Mouse (Mus musculus): ENCODE measurements around the gene Lrrc10b. TPM values are rescaled to one million over a fixed set of nuclear protein-coding genes. Genes with fewer than 3 reads are reported as not detected.

Lrrc10b gene
- polyA plus RNA-seq, 1 experiment from 2014 or later, result 0.89 TPM

DNA sequence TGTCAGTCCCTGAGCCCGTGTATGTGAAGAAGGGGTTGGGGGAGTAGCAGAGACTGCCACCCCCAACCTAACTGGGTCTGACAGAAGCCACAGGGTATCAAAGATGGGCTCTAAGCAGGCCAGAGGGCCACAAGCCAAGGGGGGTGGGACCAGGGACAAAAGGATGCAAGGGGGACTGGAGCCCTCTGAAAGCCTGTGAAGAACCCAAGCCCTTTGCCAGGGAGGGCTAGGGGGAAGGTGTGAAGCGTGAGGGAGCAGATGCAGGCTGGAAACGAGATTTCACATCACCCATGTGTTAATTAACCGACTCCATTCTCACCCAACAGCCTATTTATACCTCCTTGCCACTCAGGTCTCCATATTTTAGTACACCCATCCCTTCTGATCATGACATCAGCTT lies 25.4 kb downstream of the Lrrc10b start:
- H3K27me3 ChIP-seq (ENCODE audit: insufficient read depth, low read length), result no peaks in the 10 kb centered on the region
- no peak for ATAC-seq (ENCODE audit: low FRiP score, low TSS enrichment)
- WGBS, result 55% methylated on average over 4 of the region's 4 CpGs
- no peaks in the 10 kb centered on the region for H3K9me3 ChIP-seq (ENCODE audit: low read length)
- no peaks in the 10 kb centered on the region for H3K36me3 ChIP-seq (ENCODE audit: insufficient read depth, low read length)
- no peak overlapping the region for H3K27ac ChIP-seq (ENCODE audit: low read length)
- H3K4me3 ChIP-seq (ENCODE audit: low read length), result no peak overlapping the region
- peaks cover 27% of the 10 kb centered on the region for H3K4me1 ChIP-seq (ENCODE audit: insufficient read depth, low read length)
- no peak overlapping the region for H3K4me2 ChIP-seq (replicated peaks; ENCODE audit: low read depth, low read length)
- no peak overlapping the region for H3K9ac ChIP-seq (replicated peaks; ENCODE audit: low read length)

DNA sequence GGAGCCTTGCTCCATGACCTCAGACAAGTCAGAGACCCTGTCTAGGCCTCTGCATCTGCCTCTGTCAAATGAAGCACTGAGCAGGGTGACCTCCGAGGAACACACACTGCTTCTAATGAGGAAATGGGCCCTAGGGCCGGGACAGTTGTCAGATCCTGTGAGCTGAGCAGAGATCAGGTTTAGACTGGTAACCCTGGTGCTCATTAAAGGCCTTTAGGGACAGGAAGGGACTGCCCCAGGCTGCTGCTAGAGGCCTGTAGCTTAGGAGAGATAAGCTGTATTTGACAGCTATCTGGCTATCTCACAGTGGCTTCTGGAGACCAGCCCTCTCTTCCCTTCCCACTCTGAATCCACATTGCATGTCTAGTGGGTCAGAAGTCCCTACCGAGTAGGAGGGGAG lies 25.9 kb downstream of the Lrrc10b start:
- H3K27ac ChIP-seq (ENCODE audit: low read length), result no peak overlapping the region
- H3K36me3 ChIP-seq (ENCODE audit: insufficient read depth, low read length), result no peaks in the 10 kb centered on the region
- no peak overlapping the region for H3K4me2 ChIP-seq (replicated peaks; ENCODE audit: low read depth, low read length)
- H3K4me1 ChIP-seq (ENCODE audit: insufficient read depth, low read length), result peaks cover 31% of the 10 kb centered on the region
- no peaks in the 10 kb centered on the region for H3K9me3 ChIP-seq (ENCODE audit: low read length)
- WGBS, result 41% methylated on average over 3 of the region's 3 CpGs
- H3K27me3 ChIP-seq (ENCODE audit: insufficient read depth, low read length), result no peaks in the 10 kb centered on the region
- no peak overlapping the region for H3K9ac ChIP-seq (replicated peaks; ENCODE audit: low read length)
- ATAC-seq (ENCODE audit: low FRiP score, low TSS enrichment), result no peak
- no peak overlapping the region for H3K4me3 ChIP-seq (ENCODE audit: low read length)

DNA sequence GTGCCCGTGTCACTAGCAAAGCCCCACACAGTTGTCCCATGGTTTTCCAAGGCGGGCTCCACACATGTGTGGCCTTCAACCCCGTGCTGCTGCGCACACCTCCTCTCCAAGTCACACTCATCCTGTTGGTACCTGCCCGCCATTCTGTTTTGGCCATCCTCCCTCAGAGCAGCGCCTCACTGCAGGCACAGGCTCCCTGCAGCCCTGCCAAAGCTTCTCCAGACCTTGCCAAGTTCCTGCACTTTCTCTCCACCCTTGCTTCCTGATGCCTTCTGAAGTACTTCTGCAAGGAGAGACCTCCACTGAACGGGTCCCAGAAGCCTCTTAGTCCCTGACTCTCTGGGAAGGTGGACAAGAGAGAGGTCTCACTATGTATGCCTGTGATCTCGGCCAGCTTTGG lies 27.9 kb downstream of the Lrrc10b start:
- Histone ChIP-seq H3K4me2 (replicated peaks; ENCODE audit: low read depth, low read length) (no peak overlapping the region), H3K9ac (replicated peaks; ENCODE audit: low read length) (no peak overlapping the region), H3K36me3 (ENCODE audit: insufficient read depth, low read length) (no peaks in the 10 kb centered on the region), H3K27ac (ENCODE audit: low read length) (no peak overlapping the region), H3K4me1 (ENCODE audit: insufficient read depth, low read length) (peaks cover 52% of the 10 kb centered on the region), H3K4me3 (ENCODE audit: low read length) (no peak overlapping the region), H3K27me3 (ENCODE audit: insufficient read depth, low read length) (no peaks in the 10 kb centered on the region), H3K9me3 (ENCODE audit: low read length) (no peaks in the 10 kb centered on the region)
- ATAC-seq (ENCODE audit: low FRiP score, low TSS enrichment), result no peak
- WGBS, result 86% methylated on average over 8 of the region's 8 CpGs

DNA sequence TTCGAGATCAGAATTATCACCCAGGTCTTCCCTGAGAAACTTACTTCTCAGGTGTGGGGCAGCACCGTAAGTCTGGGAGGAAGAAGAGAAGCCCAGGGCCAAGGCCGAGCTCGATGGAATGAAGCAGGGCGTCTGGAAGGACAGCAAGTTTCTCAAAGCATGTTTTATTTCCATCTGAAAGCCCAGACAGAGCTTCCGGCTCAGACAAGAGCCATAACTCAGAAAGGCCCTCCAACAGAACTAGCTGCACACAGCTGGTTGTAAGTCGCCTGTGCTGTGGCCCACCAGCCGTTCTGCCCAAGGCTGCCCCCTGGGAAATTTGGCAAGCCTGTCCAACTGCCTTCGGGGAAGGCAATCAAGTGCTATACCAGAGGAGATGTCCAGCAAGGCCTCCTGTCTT lies 29.8 kb downstream of the Lrrc10b start:
- H3K27me3 ChIP-seq (ENCODE audit: insufficient read depth, low read length), result peaks cover 10% of the 10 kb centered on the region; the same call in 1 of the 2 replicates
- H3K9me3 ChIP-seq (ENCODE audit: low read length), result no peaks in the 10 kb centered on the region
- H3K9ac ChIP-seq (replicated peaks; ENCODE audit: low read length), result no peak overlapping the region
- peak overlapping the region; percentile 63 for H3K27ac ChIP-seq (ENCODE audit: low read length)
- ATAC-seq (ENCODE audit: low FRiP score, low TSS enrichment), result no peak
- no peak overlapping the region for H3K4me3 ChIP-seq (ENCODE audit: low read length)
- no peak overlapping the region for H3K4me2 ChIP-seq (replicated peaks; ENCODE audit: low read depth, low read length)
- WGBS, result 33% methylated on average over 9 of the region's 9 CpGs
- H3K36me3 ChIP-seq (ENCODE audit: insufficient read depth, low read length), result no peaks in the 10 kb centered on the region
- H3K4me1 ChIP-seq (ENCODE audit: insufficient read depth, low read length), result peaks cover 61% of the 10 kb centered on the region

DNA sequence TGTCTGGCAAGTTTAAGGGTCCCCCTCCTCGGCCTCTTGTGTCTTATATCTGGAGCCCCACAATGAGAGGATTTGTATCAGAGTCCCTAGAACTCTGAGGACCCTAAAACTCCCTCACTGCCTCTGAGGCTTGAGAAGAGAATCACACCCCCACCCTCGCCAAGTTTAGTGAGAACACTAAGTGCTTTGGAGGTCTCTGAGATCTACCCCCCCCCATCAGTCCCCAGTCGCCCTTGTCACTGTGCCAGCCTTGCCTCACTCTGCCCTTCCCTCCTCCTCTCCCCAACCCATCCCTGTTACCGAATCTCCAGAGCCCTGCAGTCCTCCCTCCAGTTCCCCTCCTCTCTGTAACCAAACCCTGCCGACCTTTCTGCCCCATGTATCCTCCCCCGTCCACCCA lies 30.5 kb downstream of the Lrrc10b start:
- 30% methylated on average over 6 of the region's 6 CpGs for WGBS
- H3K4me3 ChIP-seq (ENCODE audit: low read length), result no peak overlapping the region
- no peak for ATAC-seq (ENCODE audit: low FRiP score, low TSS enrichment)
- H3K36me3 ChIP-seq (ENCODE audit: insufficient read depth, low read length), result no peaks in the 10 kb centered on the region
- H3K4me2 ChIP-seq (replicated peaks; ENCODE audit: low read depth, low read length), result peak overlapping the region; percentile 41
- 0 out of 2 replicates have a peak overlapping the region, but pooled peaks have one; percentile 61 for H3K9ac ChIP-seq (replicated peaks; ENCODE audit: low read length)
- H3K4me1 ChIP-seq (ENCODE audit: insufficient read depth, low read length), result peaks cover 68% of the 10 kb centered on the region
- H3K9me3 ChIP-seq (ENCODE audit: low read length), result no peaks in the 10 kb centered on the region
- peaks cover 10% of the 10 kb centered on the region; the same call in 1 of the 2 replicates for H3K27me3 ChIP-seq (ENCODE audit: insufficient read depth, low read length)
- H3K27ac ChIP-seq (ENCODE audit: low read length), result peak overlapping the region; percentile 63; the same call in 1 of the 2 replicates

DNA sequence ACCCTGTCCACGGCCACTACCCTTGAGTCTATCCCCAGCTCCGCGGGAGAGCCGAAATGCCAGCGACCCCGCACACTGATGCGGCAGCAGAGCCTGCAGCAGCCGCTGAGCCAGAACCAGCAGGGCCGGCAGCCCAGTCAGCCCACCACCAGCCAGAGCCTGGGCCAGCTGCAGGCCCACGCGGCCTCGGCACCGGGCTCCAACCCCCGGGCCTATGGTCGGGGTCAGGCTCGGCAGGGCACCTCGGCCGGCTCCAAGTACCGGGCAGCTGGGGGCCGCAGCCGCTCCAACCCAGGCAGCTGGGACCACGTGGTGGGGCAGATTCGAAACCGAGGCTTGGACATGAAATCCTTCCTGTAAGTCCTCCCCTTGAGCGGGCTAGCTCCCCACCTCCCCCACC lies 31.0 kb downstream of the Lrrc10b start:
- no peaks in the 10 kb centered on the region for H3K36me3 ChIP-seq (ENCODE audit: insufficient read depth, low read length)
- peak overlapping the region; percentile 15; the same call in 1 of the 2 replicates for H3K4me3 ChIP-seq (ENCODE audit: low read length)
- no peaks in the 10 kb centered on the region for H3K9me3 ChIP-seq (ENCODE audit: low read length)
- H3K27me3 ChIP-seq (ENCODE audit: insufficient read depth, low read length), result peaks cover 10% of the 10 kb centered on the region; the same call in 1 of the 2 replicates
- H3K9ac ChIP-seq (replicated peaks; ENCODE audit: low read length), result peak overlapping the region; percentile 61
- no peak for ATAC-seq (ENCODE audit: low FRiP score, low TSS enrichment)
- H3K27ac ChIP-seq (ENCODE audit: low read length), result no peak overlapping the region; the same call in 1 of the 2 replicates
- peaks cover 72% of the 10 kb centered on the region for H3K4me1 ChIP-seq (ENCODE audit: insufficient read depth, low read length)
- peak overlapping the region; percentile 41 for H3K4me2 ChIP-seq (replicated peaks; ENCODE audit: low read depth, low read length)
- WGBS, result 17% methylated on average over 25 of the region's 25 CpGs

DNA sequence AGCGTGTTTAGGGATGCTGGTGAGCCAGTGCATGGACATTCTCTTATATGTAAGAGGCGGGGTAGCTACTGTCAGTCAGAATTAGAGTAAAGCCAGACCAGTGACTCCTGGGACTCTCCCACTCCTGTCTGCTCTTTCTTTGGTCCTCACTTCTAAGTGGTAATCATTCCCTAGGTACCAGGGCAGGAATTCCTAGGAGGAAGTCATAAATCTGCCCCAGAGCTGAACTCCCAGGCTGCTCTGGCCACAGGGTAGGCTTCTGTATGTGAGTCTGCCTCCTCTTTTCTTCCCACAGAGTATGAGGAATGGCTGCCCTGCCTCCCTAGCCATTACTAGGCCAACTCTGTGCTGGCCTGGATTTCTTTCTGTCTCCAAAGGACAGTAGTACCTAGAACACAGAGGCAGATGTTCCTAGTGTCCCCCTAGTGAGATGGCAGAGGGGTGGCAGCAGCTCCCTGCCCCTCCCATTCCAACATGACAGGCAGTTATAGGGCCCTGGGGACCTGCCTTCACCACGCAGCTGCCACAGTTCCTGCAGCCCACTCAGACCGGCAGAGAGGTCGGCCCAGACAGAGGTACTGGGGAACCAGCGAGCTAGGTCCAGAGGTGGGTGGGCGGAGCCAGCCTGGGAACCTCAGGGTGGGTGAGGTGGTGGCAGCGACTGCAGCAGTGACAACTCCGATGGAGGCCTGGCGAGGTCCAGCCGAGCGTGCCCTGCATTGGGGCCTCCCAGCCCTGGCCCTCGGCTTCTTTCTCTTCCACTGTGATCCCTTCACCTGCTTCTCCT lies 31.6 kb downstream of the Lrrc10b start:
- H3K4me1 ChIP-seq (ENCODE audit: insufficient read depth, low read length), result peaks cover 72% of the 10 kb centered on the region
- WGBS, result 16% methylated on average over 13 of the region's 13 CpGs

DNA sequence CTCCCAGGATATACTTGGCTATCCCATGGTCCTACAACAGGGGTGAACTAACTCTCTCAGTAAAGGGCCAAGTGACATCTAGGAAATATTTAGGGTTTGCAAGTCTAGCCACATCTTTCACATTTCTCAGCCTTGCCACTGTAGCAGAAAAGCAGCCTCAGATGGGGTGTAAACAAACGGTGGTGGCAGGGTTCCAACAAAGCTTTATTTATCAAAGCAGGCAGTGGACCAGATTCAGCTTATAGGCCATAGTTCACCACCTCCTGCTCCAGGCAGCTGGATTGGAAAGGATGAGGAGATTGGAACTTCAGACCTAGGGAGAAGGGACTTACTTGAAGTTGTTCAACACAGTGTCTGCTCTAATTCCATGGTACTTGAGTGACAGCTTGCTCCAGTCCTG lies 32.5 kb downstream of the Lrrc10b start:
- Histone ChIP-seq H3K4me2 (replicated peaks; ENCODE audit: low read depth, low read length) (no peak overlapping the region), H3K4me3 (ENCODE audit: low read length) (no peak overlapping the region), H3K9me3 (ENCODE audit: low read length) (no peaks in the 10 kb centered on the region), H3K27me3 (ENCODE audit: insufficient read depth, low read length) (peaks cover 10% of the 10 kb centered on the region; the same call in 1 of the 2 replicates), H3K9ac (replicated peaks; ENCODE audit: low read length) (no peak overlapping the region), H3K4me1 (ENCODE audit: insufficient read depth, low read length) (peaks cover 72% of the 10 kb centered on the region), H3K27ac (ENCODE audit: low read length) (peak overlapping the region; percentile 2; the same call in 1 of the 2 replicates), H3K36me3 (ENCODE audit: insufficient read depth, low read length) (no peaks in the 10 kb centered on the region)
- ATAC-seq (ENCODE audit: low FRiP score, low TSS enrichment), result no peak
- WGBS, result 38% methylated on average over 1 of the region's 1 CpGs

More for the DNA sequence above, 31.6 kb downstream of the Lrrc10b start:
- peaks cover 10% of the 10 kb centered on the region; the same call in 1 of the 2 replicates for H3K27me3 ChIP-seq (ENCODE audit: insufficient read depth, low read length)
- H3K9me3 ChIP-seq (ENCODE audit: low read length), result no peaks in the 10 kb centered on the region
- peak overlapping the region; percentile 61 for H3K9ac ChIP-seq (replicated peaks; ENCODE audit: low read length)
- peak; percentile 62 for ATAC-seq (ENCODE audit: low FRiP score, low TSS enrichment)
- no peaks in the 10 kb centered on the region for H3K36me3 ChIP-seq (ENCODE audit: insufficient read depth, low read length)
- peak overlapping the region; percentile 15; the same call in 1 of the 2 replicates for H3K4me3 ChIP-seq (ENCODE audit: low read length)
- peak overlapping the region; percentile 63 for H3K27ac ChIP-seq (ENCODE audit: low read length)
- peak overlapping the region; percentile 41 for H3K4me2 ChIP-seq (replicated peaks; ENCODE audit: low read depth, low read length)

DNA sequence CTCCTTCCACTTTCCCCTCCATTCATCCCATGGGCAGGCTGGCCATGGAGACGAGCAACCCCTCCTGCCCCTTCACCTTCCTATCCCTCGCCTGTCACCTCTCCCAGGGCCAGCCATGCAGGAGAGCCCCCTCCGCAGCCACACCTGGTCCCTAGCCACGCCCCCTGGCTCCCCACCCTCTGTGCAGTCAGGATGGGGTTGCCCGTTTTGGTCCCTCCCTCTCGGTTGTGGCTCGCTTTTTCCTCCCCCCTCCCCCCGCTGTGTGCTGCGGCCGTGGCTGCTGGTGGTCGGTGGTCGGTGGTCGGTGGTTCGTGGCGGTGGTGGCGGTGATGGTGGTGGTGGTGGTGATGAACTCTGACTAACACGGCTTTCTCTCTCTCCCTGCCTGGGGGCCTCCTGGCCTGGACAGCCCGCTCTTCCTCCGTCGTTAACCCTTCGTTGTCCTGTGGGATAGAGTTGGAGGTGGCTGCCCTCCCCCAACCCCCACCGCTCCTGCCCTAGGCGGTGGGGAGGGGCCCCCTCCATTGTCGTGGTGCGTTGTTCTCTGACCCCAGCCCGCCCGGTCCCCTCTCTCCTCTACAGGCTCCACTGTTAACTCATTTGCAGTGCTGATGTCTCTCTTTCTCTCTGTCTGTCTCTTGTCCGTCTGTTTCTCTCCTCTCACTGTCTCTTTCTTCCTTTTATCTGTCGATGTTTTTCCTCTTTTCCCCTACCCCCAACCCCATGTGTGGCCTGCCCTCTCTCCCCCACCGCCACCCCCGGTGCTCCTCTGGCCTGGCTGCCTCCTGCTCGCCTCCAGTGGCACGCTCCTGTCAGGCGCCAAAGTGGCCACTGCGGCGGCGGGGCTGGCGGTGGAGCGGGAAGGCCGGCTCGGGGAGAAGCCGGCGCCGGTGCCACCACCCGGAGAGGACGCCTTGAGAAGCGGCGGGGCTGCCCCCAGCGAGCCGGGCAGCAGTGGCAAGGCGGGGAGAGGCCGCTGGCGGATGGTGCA lies 35.0 kb downstream of the Lrrc10b start:
- H3K4me1 ChIP-seq (ENCODE audit: insufficient read depth, low read length), result peaks cover 51% of the 10 kb centered on the region
- H3K36me3 ChIP-seq (ENCODE audit: insufficient read depth, low read length), result no peaks in the 10 kb centered on the region
- no peaks in the 10 kb centered on the region for H3K9me3 ChIP-seq (ENCODE audit: low read length)
- H3K9ac ChIP-seq (replicated peaks; ENCODE audit: low read length), result peak overlapping the region; percentile 60
- ATAC-seq (ENCODE audit: low FRiP score, low TSS enrichment), result no peak
- WGBS, result 3% methylated on average over 46 of the region's 53 CpGs
- H3K27me3 ChIP-seq (ENCODE audit: insufficient read depth, low read length), result peaks cover 10% of the 10 kb centered on the region; the same call in 1 of the 2 replicates
- H3K4me3 ChIP-seq (ENCODE audit: low read length), result peak overlapping the region; percentile 34
- no peak overlapping the region for H3K27ac ChIP-seq (ENCODE audit: low read length)
- peak overlapping the region; percentile 60 for H3K4me2 ChIP-seq (replicated peaks; ENCODE audit: low read depth, low read length)

Data from kidney, embryonic 16.5 days (tissue).